Mouse (Mus musculus): ENCODE data around the gene Piezo1.

The Piezo1 gene

DNA sequence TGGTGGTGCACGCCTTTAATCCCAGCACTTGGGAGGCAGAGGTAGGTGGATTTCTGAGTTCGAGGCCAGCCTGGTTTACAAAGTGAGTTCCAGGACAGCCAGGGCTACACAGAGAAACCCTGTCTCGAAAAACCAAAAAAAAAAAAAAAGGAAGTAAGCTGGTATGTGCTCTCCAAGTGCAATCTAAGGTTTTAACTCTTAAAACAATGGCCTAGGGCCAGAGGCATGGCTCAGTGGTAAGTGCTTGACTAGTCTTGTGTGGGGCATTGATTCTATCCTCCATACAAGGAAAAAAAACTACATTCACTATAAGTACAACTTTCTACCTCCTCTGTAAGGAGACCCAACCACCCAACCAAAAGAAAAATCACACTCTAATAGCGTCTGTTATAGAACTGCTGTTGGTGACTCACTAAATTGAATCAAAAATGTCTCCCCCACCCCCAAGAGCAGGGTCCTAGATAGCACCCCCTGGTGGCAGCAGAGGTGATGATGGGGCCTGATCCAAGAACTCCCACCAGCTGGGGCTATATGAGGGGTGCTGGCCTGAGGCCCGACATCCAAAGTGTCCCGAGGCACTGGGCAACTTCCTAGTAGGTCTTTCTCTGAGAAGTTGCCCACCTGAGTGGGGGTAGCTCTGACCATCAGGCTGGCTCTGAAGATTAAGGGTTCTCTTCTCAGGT lies 91.8 kb downstream of the Piezo1 start:
- peaks cover 56% of the 10 kb centered on the region for H3K27me3 ChIP-seq (ENCODE audit: insufficient read depth, low read length)
- H3K4me3 ChIP-seq (replicated peaks; ENCODE audit: low read length): peak overlapping the region; percentile 82
- peaks cover 70% of the 10 kb centered on the region for H3K4me1 ChIP-seq (replicated peaks; ENCODE audit: low read depth, low read length)
- TF ChIP-seq NANOG (IDR thresholded peaks at IDR 0.05; ENCODE audit: borderline replicate concordance, low read length): no peak
- peak; percentile 69 for TF ChIP-seq CTCF (conservative IDR thresholded peaks at IDR 0.05; ENCODE audit: low read length)
- TF ChIP-seq POU5F1 (IDR thresholded peaks at IDR 0.05; ENCODE audit: borderline replicate concordance, low read length): no peak
- H3K36me3 ChIP-seq (ENCODE audit: insufficient read depth, low read length): peaks cover 32% of the 10 kb centered on the region
- no peaks in the 10 kb centered on the region for H3K9me3 ChIP-seq (ENCODE audit: low read length)

DNA sequence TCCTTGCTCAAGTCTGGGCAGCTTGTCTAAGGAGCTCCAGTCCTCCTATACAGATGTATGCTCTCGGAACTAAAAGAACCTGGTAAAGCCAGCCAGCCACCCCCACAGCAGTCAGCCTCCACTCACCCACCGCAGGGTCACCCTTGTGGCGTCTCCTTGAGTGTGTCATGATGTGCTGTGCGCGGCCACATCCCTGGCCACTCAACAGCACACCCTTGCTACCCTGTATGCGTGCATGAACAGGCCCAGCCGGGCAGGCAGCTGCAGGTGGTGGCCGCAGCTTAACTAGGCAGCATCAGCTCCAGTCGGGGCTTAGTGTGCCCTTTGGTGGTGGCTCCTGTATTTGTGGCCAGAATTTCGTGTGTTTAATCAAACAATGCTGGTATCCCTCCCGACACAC lies 94.0 kb downstream of the Piezo1 start:
- no peak for TF ChIP-seq NANOG (IDR thresholded peaks at IDR 0.05; ENCODE audit: borderline replicate concordance, low read length)
- no peak for TF ChIP-seq CTCF (conservative IDR thresholded peaks at IDR 0.05; ENCODE audit: low read length)
- TF ChIP-seq POU5F1 (IDR thresholded peaks at IDR 0.05; ENCODE audit: borderline replicate concordance, low read length): no peak
- H3K4me1 ChIP-seq (replicated peaks; ENCODE audit: low read depth, low read length): peaks cover 62% of the 10 kb centered on the region
- peaks cover 36% of the 10 kb centered on the region for H3K27me3 ChIP-seq (ENCODE audit: insufficient read depth, low read length)

DNA sequence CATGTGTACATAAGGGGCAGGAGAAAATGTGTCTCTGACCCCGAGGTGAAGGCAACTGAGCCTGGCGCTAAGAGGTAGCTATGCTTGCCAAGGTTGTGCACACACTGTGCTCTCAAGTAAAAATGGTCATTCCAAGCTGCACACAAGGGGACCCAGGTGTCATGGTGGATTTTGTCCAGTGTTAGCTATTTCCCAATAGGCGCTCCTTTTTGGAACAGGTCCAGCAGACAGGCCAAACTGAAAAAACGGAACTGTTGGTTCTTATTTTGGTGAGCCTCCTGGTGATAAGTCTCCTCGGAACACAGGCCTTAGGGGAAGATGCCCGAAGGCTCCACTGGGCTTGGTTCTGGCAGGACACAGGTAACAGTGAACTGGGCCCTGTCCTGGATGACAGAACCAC lies 96.7 kb downstream of the Piezo1 start:
- H3K4me3 ChIP-seq (replicated peaks; ENCODE audit: low read length): no peak overlapping the region
- H3K4me1 ChIP-seq (replicated peaks; ENCODE audit: low read depth, low read length): peaks cover 46% of the 10 kb centered on the region
- H3K9me3 ChIP-seq (ENCODE audit: low read length): no peaks in the 10 kb centered on the region
- peaks cover 37% of the 10 kb centered on the region for H3K36me3 ChIP-seq (ENCODE audit: insufficient read depth, low read length)
- TF ChIP-seq NANOG (IDR thresholded peaks at IDR 0.05; ENCODE audit: borderline replicate concordance, low read length) (no peak), POU5F1 (IDR thresholded peaks at IDR 0.05; ENCODE audit: borderline replicate concordance, low read length) (no peak), CTCF (conservative IDR thresholded peaks at IDR 0.05; ENCODE audit: low read length) (no peak)
- peaks cover 11% of the 10 kb centered on the region for H3K27me3 ChIP-seq (ENCODE audit: insufficient read depth, low read length)

More for the DNA sequence above, 94.0 kb downstream of the Piezo1 start:
- Histone ChIP-seq H3K9me3 (ENCODE audit: low read length) (no peaks in the 10 kb centered on the region), H3K4me3 (replicated peaks; ENCODE audit: low read length) (no peak overlapping the region), H3K36me3 (ENCODE audit: insufficient read depth, low read length) (peaks cover 37% of the 10 kb centered on the region)

DNA sequence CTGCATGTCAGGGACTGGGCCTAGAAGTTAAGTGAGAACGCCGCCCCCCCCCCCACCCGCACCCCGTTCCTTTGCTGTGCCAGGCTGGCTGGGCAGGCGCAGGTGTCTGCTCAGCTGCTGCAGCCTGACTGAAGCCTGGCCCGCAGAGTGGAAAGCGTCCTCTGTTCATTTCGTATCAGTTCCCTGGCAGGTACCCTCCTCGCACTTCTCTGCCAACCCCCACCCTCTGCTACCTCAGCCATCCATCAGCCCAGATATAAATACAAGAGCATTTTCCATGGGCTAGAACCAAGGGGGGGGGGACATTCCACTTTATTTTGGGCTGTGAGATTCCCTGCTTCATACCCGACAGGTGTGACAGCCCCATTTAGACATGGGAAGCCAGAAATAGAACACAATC lies 99.0 kb downstream of the Piezo1 start:
- peaks cover 33% of the 10 kb centered on the region for H3K36me3 ChIP-seq (ENCODE audit: insufficient read depth, low read length)
- H3K27me3 ChIP-seq (ENCODE audit: insufficient read depth, low read length): peaks cover 12% of the 10 kb centered on the region; the same call in 1 of the 2 replicates
- TF ChIP-seq POU5F1 (IDR thresholded peaks at IDR 0.05; ENCODE audit: borderline replicate concordance, low read length): no peak
- no peak for TF ChIP-seq NANOG (IDR thresholded peaks at IDR 0.05; ENCODE audit: borderline replicate concordance, low read length)
- no peak for TF ChIP-seq CTCF (conservative IDR thresholded peaks at IDR 0.05; ENCODE audit: low read length)
- no peaks in the 10 kb centered on the region for H3K9me3 ChIP-seq (ENCODE audit: low read length)
- peaks cover 32% of the 10 kb centered on the region for H3K4me1 ChIP-seq (replicated peaks; ENCODE audit: low read depth, low read length)
- H3K4me3 ChIP-seq (replicated peaks; ENCODE audit: low read length): no peak overlapping the region

DNA sequence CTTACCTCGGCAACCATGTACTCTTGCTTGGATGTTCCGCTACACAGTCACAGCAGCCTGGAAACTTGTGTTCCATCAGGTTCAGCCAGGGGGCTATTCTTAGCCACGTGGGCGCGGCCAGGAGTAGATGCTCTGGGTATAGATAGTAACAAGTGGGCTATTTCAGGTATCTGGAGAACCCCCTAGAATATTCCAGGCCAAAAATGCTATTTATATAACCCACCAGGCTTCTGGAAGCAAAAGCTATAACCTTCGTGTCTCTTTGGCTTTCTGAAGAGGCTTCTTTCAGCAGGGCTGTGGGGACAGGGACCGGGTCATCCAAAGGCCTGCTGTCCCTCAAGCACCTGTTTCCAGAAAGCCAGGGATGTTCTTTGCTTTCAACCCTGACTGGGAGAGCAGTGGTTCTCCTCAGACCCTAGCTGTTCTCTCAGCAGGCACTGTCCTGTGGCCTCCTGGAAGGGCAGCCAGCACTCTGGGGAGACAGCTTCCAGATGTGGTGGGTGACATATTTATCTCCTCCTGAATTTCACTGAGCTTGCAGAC lies 99.9 kb downstream of the Piezo1 start:
- Histone ChIP-seq H3K9me3 (ENCODE audit: low read length) (no peaks in the 10 kb centered on the region), H3K4me3 (replicated peaks; ENCODE audit: low read length) (no peak overlapping the region), H3K36me3 (ENCODE audit: insufficient read depth, low read length) (peaks cover 24% of the 10 kb centered on the region), H3K27me3 (ENCODE audit: insufficient read depth, low read length) (peaks cover 9% of the 10 kb centered on the region; the same call in 1 of the 2 replicates), H3K4me1 (replicated peaks; ENCODE audit: low read depth, low read length) (peaks cover 32% of the 10 kb centered on the region)
- TF ChIP-seq NANOG (IDR thresholded peaks at IDR 0.05; ENCODE audit: borderline replicate concordance, low read length) (no peak), CTCF (conservative IDR thresholded peaks at IDR 0.05; ENCODE audit: low read length) (no peak), POU5F1 (IDR thresholded peaks at IDR 0.05; ENCODE audit: borderline replicate concordance, low read length) (no peak)

DNA sequence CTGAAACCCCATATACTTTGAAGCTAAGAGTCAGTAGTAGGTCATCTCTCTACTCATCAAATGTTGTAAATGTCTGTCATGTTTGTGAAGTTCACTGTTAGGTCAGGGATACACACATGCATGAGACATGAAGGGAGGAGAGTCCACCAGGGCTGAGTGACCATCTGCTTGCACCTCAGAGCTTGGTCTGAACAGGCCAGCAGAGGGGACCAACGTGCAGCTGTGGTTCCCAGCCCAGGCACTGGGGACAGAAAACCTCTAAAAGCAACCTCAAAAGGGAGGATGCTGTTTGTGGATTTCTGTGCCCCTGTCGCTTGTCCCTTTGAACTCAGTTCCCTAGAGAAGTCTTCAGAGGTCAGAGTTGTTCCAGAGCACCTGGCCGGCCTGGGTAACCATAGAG lies 105.9 kb downstream of the Piezo1 start:
- Histone ChIP-seq H3K36me3 (ENCODE audit: insufficient read depth, low read length) (peaks cover 8% of the 10 kb centered on the region), H3K27me3 (ENCODE audit: insufficient read depth, low read length) (peaks cover 9% of the 10 kb centered on the region; the same call in 1 of the 2 replicates), H3K4me3 (replicated peaks; ENCODE audit: low read length) (no peak overlapping the region), H3K4me1 (replicated peaks; ENCODE audit: low read depth, low read length) (peaks cover 43% of the 10 kb centered on the region), H3K9me3 (ENCODE audit: low read length) (no peaks in the 10 kb centered on the region)
- TF ChIP-seq NANOG (IDR thresholded peaks at IDR 0.05; ENCODE audit: borderline replicate concordance, low read length): no peak
- no peak for TF ChIP-seq CTCF (conservative IDR thresholded peaks at IDR 0.05; ENCODE audit: low read length)
- TF ChIP-seq POU5F1 (IDR thresholded peaks at IDR 0.05; ENCODE audit: borderline replicate concordance, low read length): no peak

DNA sequence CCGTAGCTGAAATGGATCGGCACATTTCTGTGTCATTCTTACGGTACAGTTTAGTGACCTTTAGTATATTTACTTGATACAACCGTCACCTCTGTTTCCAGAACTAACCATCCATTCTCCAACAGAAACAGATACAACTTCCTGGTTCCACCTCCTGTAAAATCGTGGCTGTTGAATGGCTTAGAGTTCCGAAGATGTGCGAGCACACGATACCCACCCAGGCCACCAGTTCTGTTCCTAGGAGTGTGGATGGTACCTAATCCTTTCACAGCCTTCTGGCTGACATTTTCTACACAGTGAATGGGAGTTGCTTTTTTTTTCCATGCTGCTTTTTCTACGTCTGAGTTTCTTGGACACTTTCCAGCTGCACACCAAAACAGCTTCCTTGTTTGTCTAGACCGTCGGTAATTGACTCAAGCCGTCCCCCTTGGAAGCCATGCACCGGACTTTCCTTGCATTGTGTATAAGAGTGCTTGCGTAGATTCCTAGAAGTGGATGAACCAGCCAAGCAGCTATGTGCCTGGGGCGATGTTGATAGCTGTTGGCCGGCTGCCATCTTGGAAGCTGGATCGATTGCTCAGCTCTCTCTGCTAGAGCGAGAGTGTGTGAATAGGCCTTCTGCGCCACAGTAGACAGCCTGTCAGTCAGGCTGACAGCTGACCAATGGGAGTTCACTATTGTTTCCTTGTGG lies 106.9 kb downstream of the Piezo1 start:
- H3K27me3 ChIP-seq (ENCODE audit: insufficient read depth, low read length): peaks cover 9% of the 10 kb centered on the region; the same call in 1 of the 2 replicates
- peak overlapping the region; percentile 99 for H3K4me3 ChIP-seq (replicated peaks; ENCODE audit: low read length)

DNA sequence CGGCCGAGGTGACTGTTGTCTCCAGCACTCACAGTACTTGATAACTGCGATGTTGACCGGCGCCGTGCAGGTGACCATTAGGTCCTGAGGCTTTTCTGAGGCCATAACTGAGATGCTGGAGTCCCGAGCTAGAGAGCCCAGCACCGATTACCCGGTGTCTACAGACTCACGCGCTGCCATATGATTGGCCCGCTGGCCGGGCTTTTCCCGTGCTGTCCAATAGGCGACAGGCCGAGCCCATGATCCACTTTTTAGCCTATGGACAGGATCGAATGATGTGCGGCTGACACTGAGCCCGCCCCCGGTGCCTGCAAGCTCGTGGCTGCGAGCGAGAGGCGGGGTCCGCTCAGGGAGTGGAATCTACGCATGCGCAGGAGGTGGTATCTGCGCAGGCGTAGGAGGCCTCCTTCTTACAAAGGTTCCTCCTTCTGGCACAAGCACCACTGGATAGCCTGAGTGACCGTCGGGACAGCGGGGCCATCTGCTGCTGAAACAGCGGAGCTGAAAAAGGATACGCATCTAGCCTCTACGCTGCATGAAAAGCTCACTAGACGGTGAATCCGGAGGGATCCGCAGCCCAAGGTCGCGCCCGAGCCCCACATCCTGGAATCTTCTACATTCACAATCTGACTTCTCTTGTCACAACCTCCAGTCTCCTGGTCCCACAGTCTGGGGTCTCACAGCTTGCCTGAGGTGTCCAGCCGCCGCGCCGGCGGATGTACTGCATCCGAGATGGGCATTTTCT lies 107.7 kb downstream of the Piezo1 start, which contains the start of gene Mvd:
Gene Mvd (minus strand): TSS at position 161 of the 745 bp plus-strand sequence.
- Histone ChIP-seq H3K27me3 (ENCODE audit: insufficient read depth, low read length) (peaks cover 4% of the 10 kb centered on the region; the same call in 1 of the 2 replicates), H3K4me1 (replicated peaks; ENCODE audit: low read depth, low read length) (peaks cover 61% of the 10 kb centered on the region), H3K36me3 (ENCODE audit: insufficient read depth, low read length) (peaks cover 25% of the 10 kb centered on the region), H3K9me3 (ENCODE audit: low read length) (no peaks in the 10 kb centered on the region), H3K4me3 (replicated peaks; ENCODE audit: low read length) (peak within 1 kb of the TSS; percentile 99)
- no peak for TF ChIP-seq POU5F1 (IDR thresholded peaks at IDR 0.05; ENCODE audit: borderline replicate concordance, low read length)
- no peak for TF ChIP-seq NANOG (IDR thresholded peaks at IDR 0.05; ENCODE audit: borderline replicate concordance, low read length)
- TF ChIP-seq CTCF (conservative IDR thresholded peaks at IDR 0.05; ENCODE audit: low read length): no peak

More for the DNA sequence above, 106.9 kb downstream of the Piezo1 start:
- Histone ChIP-seq H3K9me3 (ENCODE audit: low read length) (no peaks in the 10 kb centered on the region), H3K36me3 (ENCODE audit: insufficient read depth, low read length) (peaks cover 18% of the 10 kb centered on the region), H3K4me1 (replicated peaks; ENCODE audit: low read depth, low read length) (peaks cover 53% of the 10 kb centered on the region)
- TF ChIP-seq CTCF (conservative IDR thresholded peaks at IDR 0.05; ENCODE audit: low read length): no peak
- no peak for TF ChIP-seq POU5F1 (IDR thresholded peaks at IDR 0.05; ENCODE audit: borderline replicate concordance, low read length)
- peak; percentile 8; the same call in 1 of the 2 replicates for TF ChIP-seq NANOG (IDR thresholded peaks at IDR 0.05; ENCODE audit: borderline replicate concordance, low read length)

All from E14TG2a.4 (cell line).